Mouse (Mus musculus) mesoderm, embryonic 11.5 days (tissue): ENCODE measurements around the gene Tmcc2.

Experiments
- DNase-seq: peaks from one replicate; pipeline ENCODE4 v3.0.0-alpha.2; 2012; ENCODE audit warnings: low read depth, low spot score

The Tmcc2 gene

DNA sequence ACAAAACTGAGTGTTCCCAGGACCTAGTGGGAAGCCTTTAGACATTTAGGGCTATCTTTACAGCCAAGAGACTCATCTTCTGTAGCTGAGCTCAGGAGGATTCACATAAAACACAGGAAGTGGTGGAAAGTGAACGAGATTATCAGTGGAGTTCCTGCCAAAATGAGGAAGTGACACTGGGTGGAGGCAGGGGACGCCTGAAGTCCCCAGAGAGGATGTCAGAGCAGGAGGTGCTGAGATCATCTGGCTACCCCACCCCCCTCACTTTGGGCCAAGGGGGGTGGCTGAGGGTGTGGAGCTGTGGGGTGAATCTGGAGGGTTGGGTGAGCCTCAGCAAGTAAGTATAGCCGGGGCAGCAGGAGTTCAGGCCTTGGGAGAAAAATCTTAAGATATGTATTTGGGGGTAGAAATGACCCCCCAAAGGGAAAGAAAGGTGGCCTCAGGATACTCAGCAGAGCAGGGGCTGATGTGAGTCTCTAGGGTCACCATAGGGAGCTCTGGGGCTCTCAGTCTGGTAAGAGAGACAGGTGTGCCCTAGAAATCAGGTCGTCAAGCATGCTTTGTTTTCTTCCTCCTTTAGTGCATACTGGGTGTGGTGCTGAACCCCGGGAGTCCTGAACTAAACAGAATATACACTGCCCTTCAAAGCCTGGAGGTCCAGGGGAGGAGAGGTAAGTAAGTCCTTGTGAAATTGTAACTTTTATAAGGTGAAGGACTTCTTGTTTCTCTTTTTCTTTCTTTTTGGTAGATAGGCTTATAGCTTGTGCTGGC, 49.2 kb downstream of the Tmcc2 start:
- no peak for DNase-seq

DNA sequence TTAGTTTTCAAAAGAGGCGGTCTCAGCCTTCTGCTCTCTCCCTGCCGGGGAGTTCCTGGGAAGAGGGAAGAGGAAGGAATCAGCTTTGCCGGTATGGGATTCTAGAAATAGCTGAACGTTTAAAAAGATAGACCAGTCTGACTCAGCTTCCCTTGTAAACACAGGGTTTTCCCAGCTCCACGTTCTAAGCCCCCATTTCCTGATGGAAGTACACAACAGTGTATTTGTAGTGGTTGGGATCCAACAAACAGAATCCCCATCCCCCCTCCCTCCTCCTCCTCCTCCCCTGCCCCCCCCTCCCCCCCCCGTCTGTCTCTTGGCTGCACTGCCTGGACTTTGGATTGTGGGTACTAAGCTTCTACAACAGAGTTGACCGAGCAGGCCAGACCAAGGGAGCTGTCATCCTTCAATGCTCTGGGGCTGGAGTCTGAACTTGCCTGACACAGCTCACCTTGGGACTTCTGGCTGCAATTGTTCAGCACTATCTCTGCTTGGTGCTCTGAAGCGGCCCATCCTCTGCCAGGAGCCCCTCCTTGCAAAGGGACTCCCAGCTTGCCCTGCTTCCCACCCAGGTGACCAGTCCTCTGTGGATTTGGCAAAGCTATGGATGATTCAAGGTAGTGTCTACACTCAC, 52.9 kb downstream of the Tmcc2 start:
- no peak for DNase-seq

DNA sequence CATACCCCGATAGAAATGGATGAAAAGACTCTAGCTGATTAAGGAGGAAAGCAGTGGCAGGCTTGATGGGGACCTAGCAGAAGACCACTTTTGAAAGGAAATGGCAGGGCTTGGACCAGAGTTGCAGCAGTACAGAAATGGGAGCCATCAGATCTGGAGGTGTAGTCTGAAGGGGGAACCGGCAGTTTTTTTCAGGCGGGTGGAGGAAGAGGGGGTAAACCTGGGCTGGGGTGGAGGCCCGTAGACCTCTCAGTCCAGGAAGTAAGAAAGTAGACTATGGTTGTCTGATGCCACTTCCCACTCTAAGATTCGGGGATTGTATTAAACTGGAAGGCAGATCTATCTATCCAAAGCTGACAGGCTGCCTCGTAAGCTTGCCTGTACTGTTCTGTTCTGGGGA, 54.2 kb downstream of the Tmcc2 start:
- no peak for DNase-seq

DNA sequence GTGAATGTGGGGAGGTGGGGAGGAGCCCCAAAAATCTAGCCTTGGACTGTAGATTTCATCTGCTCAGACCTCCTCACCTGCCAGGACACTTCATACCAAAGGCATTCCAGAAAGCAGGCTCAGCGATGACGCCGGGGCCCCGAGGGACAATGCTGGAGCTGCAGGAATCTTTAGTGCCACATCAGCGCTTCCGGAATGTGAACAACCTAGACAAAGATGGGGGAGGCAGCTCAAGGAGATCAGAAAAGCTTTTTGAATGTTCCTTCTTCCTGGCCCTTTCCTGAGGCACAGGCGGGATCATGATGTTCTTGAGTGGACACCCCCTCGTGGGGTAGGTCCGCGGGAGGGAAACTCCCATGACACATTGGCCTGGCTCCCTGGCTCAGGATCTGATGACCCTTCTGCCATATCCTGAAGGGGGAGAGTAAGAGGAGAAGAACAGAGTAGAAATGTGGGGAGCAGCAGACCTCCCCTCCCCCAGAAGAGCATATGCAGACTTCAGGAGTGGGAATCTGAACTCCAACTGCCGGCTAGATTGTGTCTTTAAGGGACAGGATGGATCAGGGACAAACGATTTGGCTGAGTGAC, 55.6 kb downstream of the Tmcc2 start:
- DNase-seq = peak; percentile 76

DNA sequence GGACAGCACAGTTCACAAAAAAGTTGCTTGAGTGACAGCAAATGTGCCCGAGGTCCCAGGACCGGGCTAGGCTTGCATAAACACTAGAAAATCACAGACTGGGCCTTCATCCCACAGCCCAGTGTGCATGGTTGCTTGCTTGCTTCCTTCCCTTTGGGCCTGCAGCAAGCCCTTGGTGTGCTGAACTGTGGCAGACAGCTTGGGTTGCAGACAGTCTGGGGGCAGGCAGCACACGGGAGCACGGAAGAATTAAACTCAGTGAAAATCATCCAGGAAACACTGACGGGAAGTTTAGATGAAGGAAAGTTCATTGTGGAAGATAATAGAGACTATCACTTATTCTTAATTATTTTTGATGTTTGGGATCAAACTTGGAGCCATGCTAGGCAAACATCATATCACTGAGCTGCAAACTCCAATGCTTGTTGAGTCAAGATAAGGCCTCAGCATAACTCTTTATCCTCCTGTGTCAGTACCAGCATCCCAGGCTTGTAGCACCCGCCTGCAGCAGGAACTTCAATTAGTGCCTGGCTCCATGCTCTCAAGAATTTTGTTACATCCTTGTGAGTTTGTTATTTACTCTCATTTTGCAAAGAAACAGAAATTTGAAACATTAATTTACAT, 56.8 kb downstream of the Tmcc2 start:
- DNase-seq = no peak

DNA sequence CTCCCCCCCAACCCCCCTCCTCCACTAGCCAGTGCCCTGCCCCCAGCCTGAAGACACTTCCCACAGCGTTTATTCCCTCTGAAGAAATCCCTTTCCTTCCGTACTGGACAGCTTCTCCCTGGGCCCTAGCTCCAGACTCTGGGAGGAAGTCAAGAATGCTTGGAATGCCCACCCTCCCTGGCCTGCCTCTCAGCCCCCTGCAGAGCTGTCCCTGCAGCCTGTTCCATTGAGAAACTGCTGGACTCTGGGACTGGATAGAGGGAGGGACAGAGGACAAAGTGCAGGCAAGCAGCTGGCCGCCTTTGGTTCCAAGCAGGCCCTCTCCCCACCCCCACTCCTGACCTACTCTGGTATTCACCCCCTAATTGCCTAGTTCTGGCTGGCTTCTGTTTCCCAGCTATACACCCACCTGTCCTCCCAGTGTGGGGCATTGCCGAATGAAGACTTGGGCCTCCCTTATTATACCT, 57.4 kb downstream of the Tmcc2 start:
- peak; percentile 83 for DNase-seq

DNA sequence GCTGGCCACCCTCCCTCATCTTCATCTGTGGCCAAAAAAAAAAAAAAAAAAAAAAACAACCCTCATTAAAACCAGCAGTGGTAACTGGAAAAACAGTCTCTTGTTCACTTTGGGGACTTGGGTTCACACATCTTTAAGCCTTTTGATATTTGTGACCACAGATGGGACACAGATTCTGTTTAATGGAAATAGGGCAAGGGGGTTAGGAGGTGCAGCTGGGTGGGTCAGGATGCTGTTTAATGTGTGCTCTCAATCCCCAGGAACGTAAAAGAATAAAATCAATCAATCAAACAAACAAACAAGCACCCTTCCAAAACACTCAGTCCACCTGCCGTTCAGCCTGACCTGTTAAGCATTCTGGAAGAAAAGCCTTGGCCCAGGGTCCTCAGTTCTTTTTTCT, 57.9 kb downstream of the Tmcc2 start:
- DNase-seq = no peak

DNA sequence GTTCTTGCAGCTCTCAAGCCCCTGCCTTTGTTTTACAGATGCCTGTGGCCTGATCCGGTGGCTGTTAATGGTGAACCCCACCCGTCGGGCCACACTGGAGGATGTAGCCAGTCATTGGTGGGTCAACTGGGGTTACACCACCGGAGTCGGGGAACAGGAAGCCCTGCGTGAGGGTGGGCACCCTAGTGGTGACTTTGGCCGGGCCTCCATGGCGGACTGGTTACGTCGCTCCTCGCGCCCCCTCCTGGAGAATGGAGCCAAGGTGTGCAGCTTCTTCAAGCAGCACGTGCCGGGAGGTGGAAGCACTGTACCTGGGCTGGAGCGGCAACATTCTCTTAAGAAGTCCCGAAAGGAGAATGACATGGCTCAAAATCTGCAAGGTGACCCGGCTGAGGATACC, 59.8 kb downstream of the Tmcc2 start:
- no peak for DNase-seq

DNA sequence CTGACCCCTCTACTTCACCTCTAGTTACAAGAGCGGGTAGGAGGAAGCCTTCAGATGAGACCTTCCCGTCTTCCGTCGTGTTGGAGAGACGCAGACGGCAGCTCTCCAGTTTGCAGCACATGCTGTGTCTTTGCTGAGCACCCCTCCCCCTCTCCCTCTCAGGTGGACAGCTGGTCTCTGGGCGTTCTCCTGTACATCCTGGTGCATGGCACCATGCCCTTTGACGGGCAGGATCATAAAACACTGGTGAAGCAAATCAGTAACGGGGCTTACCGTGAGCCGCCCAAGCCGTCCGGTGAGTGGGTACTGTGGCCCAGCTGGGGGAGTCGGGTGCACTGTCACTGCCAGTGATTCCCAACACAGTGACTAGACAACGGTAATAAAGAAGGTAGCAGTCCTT, 60.7 kb downstream of the Tmcc2 start:
- DNase-seq = no peak

DNA sequence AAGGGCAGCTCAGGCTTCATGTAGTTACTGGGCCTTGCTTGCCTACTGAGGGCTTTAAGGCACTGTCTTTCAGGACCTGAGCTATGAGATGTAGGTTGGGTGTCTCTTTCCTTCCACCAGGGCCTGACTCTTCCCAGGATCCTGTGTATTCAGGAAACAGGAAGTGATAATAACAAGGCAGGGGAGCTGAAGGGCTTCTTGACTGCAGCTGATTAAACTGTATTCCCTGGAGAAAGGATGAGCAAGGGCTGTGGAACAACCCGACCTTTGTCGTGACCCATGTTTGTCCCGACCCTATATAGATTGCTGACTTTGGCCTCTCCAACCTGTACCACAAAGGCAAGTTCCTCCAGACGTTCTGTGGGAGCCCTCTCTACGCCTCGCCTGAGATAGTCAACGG, 61.4 kb downstream of the Tmcc2 start:
- DNase-seq = no peak

DNA sequence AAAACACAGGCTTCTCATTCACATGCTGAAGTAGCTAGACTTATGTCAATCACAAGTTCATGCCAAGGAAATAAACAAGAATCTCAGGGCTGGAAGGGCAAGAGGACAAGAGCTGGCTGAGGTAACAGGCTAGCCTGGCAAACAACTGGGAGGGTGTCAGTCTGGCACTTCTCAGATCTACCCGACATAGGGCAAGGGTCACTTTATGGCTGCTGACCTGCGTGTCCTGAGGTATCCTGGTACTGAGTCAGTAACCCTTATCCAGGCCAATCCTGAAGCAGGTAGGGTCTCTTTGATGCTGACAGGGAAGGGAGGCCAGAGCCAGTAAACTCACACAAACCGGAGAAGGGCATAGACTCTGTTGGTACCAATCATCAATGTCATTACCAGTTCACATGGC, 62.5 kb downstream of the Tmcc2 start:
- DNase-seq = no peak

DNA sequence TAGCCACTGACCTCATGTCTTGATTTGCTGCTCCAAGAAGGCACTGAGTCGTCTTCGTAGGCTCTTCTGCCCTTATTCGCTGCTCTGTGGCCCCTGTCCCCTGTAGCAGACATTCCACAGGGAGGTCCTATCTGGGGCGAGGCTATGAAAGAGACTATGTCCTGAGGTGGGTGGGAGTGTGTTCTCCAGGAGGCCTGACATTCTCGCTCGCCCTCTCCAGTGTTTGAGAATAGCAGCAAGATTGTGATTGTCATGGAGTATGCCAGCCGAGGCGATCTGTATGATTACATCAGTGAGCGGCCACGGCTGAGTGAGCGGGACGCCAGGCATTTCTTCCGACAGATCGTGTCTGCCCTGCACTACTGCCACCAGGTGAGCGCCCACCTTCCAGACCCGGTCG, 63.6 kb downstream of the Tmcc2 start:
- DNase-seq = no peak

DNA sequence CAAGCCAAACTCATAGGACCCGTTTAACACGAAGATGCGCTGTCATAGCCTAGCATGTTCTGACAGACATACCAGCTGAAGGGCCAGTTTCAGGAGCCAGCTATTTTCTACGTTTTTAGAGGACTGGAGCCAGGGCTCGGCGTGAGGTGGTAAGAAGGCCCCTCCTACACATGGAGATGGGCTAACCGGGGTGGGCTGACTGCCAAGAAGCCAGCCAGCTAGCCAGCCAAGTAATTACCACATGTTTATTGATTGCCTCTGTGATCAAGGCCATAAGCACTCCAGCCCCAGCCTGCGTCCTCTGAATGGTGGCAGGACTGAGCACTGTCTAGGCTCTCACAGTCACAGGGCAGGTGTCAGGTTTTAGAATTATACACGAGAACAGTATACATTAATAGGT, 64.3 kb downstream of the Tmcc2 start:
- DNase-seq = no peak

DNA sequence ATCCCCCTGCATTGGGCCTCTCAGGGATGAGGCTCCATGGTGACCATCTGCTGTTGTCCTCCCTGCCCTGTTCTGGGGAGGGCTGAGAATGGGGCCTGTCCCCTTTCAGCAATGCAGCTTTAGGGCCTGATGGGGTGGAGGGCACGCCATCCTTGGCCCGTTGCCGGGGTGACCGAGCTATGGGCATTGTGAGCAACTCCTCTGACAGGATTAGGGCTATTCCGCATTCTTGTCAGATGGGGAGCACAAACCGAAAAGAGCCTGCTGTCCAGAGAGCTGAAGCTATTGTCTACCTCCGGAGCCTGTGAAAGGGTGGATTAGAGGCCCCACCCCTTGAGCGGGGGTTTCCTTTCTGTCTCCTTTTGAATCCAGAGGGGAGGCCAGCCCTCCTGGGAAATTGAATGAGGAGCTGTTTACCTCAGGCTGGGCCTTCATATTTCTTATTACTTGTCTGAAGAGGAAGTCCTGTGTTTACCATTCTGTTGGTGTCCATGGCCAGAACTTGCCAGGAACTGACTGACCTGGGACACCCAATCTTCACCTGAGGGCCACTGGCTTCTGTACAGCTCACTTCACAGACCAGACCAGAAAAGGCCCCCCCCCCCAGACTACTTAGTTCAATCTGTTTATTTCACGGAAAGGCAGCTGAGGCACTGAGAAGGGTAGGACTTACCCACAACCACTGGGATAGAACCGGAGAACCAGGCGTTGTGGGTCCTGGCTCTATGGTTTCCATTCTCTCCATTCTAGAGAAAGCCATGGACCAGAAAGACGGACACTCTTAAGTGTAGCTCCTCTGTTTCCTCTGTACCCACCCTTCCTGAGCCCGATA, 68.2 kb downstream of the Tmcc2 start:
- DNase-seq = peak; percentile 90

DNA sequence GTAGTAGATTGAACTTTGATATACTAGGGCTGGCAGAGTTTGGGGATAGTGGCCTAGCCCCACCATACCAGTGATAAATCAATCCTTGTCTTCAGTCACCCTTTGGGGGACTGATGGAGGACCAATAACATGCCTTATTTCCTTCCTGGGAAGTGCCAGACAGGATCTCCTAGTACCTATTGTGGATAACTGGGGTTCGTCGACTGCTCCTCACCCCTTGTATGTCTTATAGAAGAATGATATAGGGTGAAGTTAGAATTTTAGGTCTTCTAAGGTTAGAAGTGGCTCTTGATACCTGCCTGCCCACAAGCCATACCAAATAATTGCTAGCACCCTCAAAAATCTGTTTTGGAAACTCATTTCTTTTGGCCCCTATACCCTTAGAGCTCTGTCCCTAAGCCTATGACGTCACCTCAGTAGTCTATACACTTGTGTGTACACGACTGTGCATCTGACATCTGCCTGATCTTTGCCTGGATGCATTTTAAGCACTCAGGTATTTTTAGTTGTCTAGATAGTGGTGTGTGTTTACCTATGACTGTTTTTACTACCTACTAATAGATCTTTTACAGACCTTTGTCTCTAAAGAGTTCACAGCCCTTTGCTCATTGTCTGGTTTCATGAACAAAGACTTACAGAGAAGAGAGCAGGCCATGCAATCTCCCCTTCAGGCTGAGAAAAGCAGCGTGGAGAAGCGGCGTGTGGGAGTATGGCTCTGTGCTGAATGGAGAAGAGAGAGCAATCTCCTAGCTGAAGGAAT, 69.1 kb downstream of the Tmcc2 start:
- no peak for DNase-seq

DNA sequence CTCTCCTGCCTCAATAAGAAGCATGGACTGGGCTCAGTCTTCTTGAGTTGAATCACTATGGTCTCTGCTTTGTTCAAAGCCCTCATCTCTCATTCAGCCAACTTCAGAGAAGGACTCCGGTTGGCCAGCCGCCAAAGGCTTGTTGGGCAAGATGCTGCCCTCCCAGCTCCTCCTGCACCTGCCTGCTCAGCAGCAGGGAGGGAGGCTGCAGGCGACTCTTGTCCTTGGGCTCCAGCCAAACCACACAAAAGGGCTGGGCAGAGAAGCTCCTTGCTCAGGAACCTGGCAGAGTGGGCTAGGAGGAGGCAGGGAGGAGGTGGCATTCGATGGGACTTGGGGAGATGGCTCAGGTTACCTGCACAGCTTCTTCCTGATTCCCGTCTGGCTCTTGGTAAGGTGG, 71.8 kb downstream of the Tmcc2 start:
- no peak for DNase-seq

DNA sequence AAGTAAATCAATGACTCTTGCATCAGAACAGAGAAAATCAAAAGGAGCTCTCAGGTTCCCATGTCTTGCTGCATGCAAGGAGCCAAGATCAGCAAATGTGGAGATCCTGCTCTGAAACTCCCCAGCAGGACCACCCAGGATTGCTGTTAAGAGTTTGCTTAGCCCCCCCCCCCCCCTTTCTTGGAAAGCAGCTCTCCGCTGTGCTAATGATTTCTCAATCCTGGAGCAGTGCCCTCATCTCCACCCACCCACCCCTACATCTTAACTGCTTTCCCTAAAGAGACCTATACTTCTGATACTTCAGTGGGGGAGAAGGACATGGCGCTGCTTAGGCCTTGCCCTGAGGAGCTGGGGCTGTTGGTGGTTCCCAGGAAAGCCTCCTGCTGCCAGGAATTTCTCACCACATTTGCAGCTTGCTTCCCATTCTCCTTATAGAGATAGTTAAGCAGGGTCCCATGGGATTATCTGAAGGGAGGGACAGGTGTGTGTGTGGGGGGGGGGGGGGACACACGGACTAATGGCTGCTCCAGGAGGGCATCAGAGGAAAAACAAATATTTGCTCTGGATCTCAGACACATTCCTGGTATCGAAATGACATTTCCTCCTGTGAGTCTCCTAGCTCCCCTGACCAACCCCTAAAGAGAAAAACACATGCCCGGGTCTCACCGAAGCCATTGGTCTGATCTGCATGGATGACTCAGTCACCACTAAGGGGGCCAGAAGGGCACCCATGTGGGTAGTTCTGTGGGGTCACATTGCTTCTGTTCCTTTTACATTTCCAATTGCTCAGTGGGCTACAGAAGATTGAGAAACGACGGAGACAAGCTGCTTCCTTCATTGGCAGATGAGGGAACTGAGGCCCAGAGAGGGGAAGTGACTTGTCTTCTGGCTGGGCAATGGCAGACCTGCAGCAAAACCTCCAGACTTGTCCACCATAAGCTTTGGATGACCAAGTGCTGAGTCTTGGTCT, 72.9 kb downstream of the Tmcc2 start:
- DNase-seq = no peak

DNA sequence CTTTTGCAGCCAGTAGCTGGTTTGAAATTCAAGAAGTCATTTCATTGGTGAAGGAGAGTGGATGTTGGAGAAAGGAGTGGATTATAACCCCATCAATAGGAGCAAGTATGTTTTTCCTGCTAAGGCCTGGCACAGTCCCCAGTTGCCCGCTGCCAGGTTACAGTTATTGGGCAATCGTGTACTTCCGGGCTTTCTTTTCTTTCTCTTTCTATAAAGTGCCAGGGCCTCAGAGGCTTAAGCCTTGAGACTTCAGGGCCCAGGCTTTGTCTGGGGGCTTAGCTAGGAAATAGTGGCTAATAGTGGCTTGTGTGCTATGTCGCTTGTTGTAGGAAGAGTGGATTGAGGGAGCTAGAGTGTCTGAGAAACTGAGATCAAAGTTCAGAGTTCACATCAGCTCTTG, 73.7 kb downstream of the Tmcc2 start:
- no peak for DNase-seq

DNA sequence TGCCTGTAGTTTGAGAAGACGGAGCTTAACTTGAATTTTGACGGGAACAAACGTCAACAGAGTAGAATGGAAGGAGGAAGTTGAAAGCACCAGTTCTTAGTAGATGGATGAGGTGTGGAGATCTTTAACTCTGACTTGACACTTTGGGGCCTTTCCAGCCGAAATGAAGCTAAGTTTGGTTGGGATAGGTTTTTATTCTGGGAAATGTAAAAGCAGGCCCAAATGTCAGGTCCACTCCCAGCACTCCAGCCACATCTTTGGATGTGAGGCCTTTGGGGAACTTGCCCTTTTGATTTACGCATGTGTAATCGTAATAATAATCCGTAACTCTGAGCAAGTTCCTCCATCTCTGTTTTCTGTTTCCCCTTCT, 74.5 kb downstream of the Tmcc2 start:
- no peak for DNase-seq
